Mouse (Mus musculus) kidney, postnatal 10 days (tissue): ENCODE results near the gene H6pd.
"Not testable (repeated sequence)": the region's sequence is repeated elsewhere in the genome, so short reads cannot be mapped to it uniquely, and the experiment has no call there.

Experiments
- DNase-seq: peaks from one replicate; pipeline ENCODE4 v3.0.0; 2021; ENCODE audit warnings: mixed read lengths

The H6pd gene

GRCm38 (mm10) chr4:150008853-150009586, at the start of gene H6pd:
TSS of gene H6pd (minus strand) at chr4:150009023.
- DNase-seq = peak; percentile 96

DNA sequence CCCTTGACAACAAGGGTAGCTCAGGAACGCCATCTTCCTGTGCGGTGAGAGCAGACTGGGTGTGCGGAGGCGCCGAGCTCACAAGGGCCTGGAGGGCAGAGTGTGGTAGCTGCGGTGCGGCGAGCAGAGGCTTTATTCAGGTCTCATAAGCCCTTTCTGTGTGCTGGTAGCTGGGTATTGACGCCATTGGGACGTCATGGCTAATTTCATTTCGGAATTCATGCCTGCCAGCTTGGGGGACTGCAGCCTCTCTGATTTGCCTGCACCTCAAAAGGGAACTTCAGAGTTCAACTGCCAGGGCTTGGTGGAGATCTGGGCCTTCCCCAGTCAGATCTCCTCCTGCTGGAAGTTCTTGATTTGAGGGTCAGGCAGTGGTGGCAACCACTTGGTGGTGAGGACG, 48.9 kb upstream of the H6pd start:
- no peak for DNase-seq

GRCm38 (mm10) chr4:150056171-150056570, 47.3 kb upstream of the H6pd start:
- DNase-seq = no peak

DNA sequence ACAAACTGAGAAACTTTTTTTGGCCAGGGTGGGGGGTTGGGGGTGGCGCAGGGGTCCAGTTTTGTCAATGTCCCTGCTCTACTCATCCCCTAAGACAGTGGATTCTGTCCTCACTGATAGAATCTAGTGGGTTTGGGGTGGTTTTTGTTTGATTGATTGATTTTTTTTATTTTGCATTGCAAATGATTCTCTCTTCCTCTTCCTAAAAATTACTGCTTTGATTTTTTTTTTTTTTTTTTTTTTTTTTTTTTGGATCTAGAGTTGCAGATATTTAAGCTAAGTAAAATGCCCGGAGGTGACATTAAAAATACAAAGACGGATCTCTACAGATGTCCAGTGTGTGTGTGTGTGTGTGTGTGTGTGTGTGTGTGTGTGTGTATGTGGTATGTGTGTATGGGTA, 43.6 kb upstream of the H6pd start:
- no peak for DNase-seq

DNA sequence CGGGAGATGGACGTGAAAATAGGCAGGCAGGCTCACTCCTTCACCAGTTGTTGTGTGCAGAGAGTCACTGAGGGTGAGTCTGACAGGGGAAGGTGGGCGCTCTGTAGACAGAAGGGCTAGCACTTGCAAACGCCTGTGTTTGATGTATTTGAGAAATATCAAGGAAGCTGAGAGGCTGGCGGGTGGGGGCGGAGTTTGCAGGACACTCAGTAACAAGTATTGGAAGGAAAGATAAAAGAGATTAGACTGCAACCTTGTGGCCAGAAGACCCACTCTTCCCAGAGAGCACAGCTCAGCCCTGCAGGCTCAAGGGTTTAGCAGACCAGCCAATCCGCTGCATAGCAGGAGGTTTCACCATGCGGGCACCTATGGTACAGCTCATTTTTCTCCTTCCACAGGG, 42.7 kb upstream of the H6pd start:
- DNase-seq = no peak

DNA sequence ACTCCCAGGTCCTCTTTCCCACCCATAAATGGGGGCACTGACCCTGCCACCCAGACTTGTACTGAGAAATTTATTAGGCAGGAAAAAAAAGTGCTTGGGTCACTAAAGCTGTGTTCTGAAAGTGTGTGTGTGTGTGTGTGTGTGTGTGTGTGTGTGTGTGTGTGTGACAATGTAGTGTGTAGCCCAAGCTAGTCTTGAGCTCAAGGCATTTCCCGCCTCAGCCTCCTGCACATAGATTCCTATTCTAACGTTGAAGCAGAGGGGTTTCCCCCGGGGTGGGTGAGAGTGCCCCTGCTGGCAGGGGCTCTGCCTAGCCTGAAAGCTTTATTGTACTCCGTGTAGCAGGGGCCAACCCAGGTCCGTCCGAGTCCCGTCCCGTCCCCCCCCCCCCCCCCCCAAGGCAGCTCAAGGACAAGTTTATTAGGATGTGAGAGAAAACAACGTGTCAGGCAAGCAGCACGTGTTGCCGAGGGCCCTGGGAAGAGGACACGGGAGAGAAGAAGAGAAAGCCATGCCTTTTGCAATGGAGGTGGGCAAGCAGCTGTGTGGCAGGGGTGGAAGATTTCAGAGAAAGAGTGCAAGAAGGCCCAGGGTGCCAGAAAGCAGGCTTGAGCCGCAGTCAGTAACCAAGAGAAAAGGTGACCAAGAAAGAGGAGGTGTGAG, 40.9 kb upstream of the H6pd start:
- DNase-seq = no peak

DNA sequence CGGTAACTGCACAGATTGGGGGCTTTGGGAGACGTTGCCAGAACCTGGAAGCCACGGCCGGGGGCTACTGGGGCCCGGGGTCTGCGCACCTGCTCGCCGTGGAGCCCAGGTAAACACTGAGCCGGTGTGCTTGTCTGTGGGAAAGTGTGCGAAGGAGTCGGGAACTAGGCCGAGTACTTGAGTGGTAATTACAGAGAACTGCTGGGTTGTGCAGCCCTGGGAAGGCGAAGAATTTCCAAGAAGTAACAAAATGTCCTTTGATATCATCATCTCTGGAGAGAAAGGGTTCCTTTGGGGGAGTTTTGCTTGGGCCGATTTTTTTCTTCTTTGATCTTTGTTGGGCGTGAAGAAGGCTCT, 40.3 kb upstream of the H6pd start:
- DNase-seq = no peak

- peak; percentile 41 for DNase-seq
These were observed 39.8 kb upstream of the H6pd start for GRCm38 (mm10) chr4:150048478-150049156.

DNA sequence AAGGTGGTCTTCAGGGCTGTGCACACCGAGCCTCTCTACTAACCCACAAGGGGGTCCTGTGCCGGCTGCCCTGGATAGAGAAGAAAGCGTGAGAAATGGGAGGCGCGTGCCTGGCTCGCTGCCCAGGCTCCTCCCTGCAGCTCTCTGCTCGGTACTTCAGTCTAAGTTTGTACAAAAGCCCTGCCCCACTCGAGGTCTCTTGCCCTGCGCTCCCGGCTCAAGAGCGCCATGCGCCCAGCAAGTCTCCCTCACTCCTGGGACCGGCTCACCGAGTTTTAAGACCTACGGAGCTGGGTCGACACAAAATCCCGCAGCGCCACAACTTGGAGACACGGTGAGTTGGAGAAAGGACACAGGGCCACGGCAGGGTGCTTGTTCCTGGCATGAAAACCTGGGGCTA, 39.2 kb upstream of the H6pd start:
- DNase-seq = peak; percentile 82

DNA sequence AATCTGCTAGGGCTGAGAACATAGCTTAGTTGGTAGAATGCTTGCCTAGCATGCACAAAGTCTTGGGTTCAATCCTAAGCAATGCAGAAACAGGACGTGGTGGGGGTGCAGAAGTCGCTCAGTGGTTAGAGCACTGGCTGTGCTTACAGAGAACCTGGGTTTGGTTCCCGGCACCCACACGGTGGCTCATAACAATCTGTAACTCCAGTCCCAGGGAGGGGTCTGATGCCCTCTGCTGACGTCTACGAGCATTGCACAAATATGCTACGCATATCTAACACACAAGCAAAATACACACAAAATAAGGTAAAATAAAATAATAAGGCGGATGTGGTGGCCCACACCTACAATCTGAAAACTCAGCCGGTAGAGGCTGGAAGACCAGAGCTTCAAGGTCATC, 34.8 kb upstream of the H6pd start:
- no peak for DNase-seq

GRCm38 (mm10) chr4:150041346-150042110, 32.7 kb upstream of the H6pd start:
- DNase-seq = no peak

GRCm38 (mm10) chr4:150040856-150041255, 32.0 kb upstream of the H6pd start:
- not testable (repeated sequence) for DNase-seq

DNA sequence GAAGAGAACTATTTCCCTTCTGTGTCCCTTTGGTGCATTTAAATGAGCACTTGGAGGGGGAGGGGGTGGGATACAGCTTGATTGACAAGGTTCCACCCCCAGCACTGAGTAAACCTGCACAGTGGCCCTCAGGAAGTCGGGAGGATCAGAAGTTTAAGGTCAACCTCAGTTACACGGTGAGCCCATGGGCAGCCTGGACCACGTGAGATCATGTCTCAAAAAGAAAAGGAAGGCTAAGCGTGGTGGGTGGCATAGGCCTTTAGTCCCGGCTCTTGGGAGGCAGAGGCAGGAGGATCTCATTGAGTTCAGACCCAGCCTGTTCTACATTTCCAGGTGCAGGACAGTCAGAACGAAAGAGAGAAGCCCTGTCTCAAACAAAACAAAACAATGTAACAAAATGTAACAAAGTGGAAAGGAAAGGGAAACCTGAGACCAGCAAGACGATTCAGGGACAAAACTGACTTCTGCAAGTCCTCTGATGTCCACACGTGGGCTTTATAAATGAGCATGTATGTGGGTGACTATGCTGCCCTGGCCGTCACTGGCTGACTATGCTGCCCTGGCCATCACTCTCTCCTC, 31.3 kb upstream of the H6pd start:
- no peak for DNase-seq

GRCm38 (mm10) chr4:150038533-150038932, 29.7 kb upstream of the H6pd start:
- no peak for DNase-seq

DNA sequence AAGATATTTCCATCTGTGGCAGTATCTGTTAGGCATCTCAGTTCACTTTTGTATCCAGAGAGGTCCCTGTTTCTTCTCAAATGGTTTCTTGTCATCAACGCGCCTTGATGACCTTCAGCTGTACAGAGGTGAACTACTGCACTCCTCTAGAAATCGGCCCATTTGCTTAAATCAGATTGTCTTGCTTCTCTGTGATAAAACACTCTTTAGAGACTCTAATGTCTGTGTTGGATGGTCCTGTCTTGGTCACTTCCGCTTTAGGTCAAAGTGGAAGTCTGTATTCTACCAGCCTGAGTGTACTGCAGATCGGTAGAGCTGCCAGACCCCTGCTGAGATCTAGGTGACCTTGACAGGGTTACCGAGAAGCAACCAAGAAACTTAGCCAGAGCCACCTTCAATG, 27.3 kb upstream of the H6pd start:
- DNase-seq = no peak

DNA sequence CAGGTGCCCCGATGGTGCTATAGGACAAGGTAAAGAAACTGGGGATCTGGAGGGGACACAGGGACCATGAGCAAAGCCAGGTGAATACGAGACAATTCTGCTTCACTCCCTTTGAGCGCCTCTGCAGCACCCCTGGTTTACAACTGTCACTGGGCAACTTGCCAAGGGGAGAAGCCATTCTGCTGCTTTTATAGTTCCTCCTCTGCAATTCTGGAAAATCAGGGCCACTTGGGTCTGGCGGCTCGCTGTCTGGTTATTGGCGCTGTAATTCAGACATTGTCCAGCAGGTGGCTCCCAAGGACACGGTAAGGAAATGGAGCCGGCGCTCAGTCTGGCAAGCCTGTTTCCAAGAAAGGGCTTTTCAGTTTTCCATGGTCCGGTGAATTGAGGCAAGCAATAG, 26.5 kb upstream of the H6pd start:
- peak; percentile 95 for DNase-seq

- DNase-seq = peak; percentile 45
These were observed 24.4 kb upstream of the H6pd start for GRCm38 (mm10) chr4:150033261-150033671.

- peak; percentile 50 for DNase-seq
These were observed 22.5 kb upstream of the H6pd start for GRCm38 (mm10) chr4:150031234-150031890.

- DNase-seq = peak; percentile 46
These were observed 21.8 kb upstream of the H6pd start for GRCm38 (mm10) chr4:150030449-150031233.

GRCm38 (mm10) chr4:150029885-150030284, 21.1 kb upstream of the H6pd start:
- no peak for DNase-seq

GRCm38 (mm10) chr4:150023518-150023917, 14.7 kb upstream of the H6pd start:
- DNase-seq = no peak
